Mouse (Mus musculus) MEL (cell line): ENCODE results near the gene D630036H23Rik. TPM values are rescaled to one million over a fixed set of nuclear protein-coding genes. Genes with fewer than 3 reads are reported as not detected.

ENCODE experiments used
- DNase-seq: peaks from one replicate; pipeline ENCODE4 v3.0.0; 2011; ENCODE audit warnings: low read depth, low spot score
- H3K27ac ChIP-seq: 2 replicates; pipeline ENCODE4 v1.5.1; 2012; ENCODE audit warnings: low read depth, mild to moderate bottlenecking, control low read depth, low read length, moderate library complexity; ENCODE audit not compliant: control insufficient read depth
- H3K27me3 ChIP-seq, 2 experiments: fragments of 150-350 bp in 1 of 2; sonication (generic) in 1 of 2; 2 replicates each; pipeline ENCODE4 v1.6.1; 2012; ENCODE audit warnings: low read length in 2 of 2, mild to moderate bottlenecking in 2 of 2, improper control_type of control experiment in 1 of 2, moderate library complexity in 1 of 2; ENCODE audit not compliant: insufficient read depth in 2 of 2, control insufficient read depth in 1 of 2
- H3K36me3 ChIP-seq, 2 experiments: 2 replicates each; pipeline ENCODE4 v1.6.1; 2012 to 2014; ENCODE audit warnings: low read length in 2 of 2, improper control_type of control experiment in 1 of 2, inconsistent platforms in 1 of 2, mild to moderate bottlenecking in 1 of 2; ENCODE audit not compliant: insufficient read depth in 2 of 2, control insufficient read depth in 1 of 2
- H3K4me1 ChIP-seq, 2 experiments: fragments of 150-350 bp in 1 of 2; sonication (generic) in 1 of 2; 2 replicates each; pipeline ENCODE4 v1.6.1; 2012; ENCODE audit warnings: low read length in 2 of 2, improper control_type of control experiment in 1 of 2, mild to moderate bottlenecking in 1 of 2; ENCODE audit not compliant: insufficient read depth in 2 of 2, control insufficient read depth in 1 of 2
- H3K4me3 ChIP-seq, 2 experiments: fragments of 150-350 bp in 1 of 2; sonication (generic) in 1 of 2; 2 replicates each; pipeline ENCODE4 v1.5.1; 2012; ENCODE audit warnings: low read depth in 2 of 2, low read length in 2 of 2, mild to moderate bottlenecking in 2 of 2, moderate library complexity in 2 of 2, control low read depth in 1 of 2, improper control_type of control experiment in 1 of 2; ENCODE audit not compliant: control insufficient read depth in 1 of 2, insufficient read depth in 1 of 2
- H3K79me2 ChIP-seq: 2 replicates; pipeline ENCODE4 v1.6.1; 2012; ENCODE audit warnings: mild to moderate bottlenecking, low read length, moderate library complexity; ENCODE audit not compliant: control insufficient read depth, poor library complexity, insufficient read depth
- H3K9ac ChIP-seq: 2 replicates; pipeline ENCODE4 v1.6.1; 2012; ENCODE audit warnings: low read depth, mild to moderate bottlenecking, control low read depth, low read length, moderate library complexity; ENCODE audit not compliant: control insufficient read depth, poor library complexity, severe bottlenecking
- H3K9me3 ChIP-seq: fragments of 150-350 bp; sonication (generic); replicated peaks from 2 replicates; pipeline ENCODE4 v1.6.1; 2012; ENCODE audit warnings: mild to moderate bottlenecking, low read length, improper control_type of control experiment, moderate library complexity; ENCODE audit not compliant: insufficient read depth
- CHD1 ChIP-seq: IDR thresholded peaks from 2 replicates; pipeline ENCODE4 v1.6.1; 2012; ENCODE audit warnings: low read depth, mild to moderate bottlenecking, inconsistent platforms, low read length, improper control_type of control experiment
- CHD2 ChIP-seq: IDR thresholded peaks from 2 replicates; pipeline ENCODE4 v1.6.1; 2011; ENCODE audit warnings: low read length, improper control_type of control experiment
- CTCF ChIP-seq, 3 experiments: IDR thresholded peaks in 2 of 3; conservative IDR thresholded peaks in 1 of 3; 2 replicates each; pipeline ENCODE4 v1.5.1; 2011 to 2012; ENCODE audit warnings: low read length in 3 of 3, low read depth in 2 of 3, mild to moderate bottlenecking in 2 of 3, improper control_type of control experiment in 1 of 3, inconsistent platforms in 1 of 3, mixed read lengths in 1 of 3, moderate library complexity in 1 of 3; ENCODE audit not compliant: control insufficient read depth in 1 of 3, insufficient read depth in 1 of 3, poor library complexity in 1 of 3, severe bottlenecking in 1 of 3
- E2F4 ChIP-seq: IDR thresholded peaks from 2 replicates; pipeline ENCODE4 v1.6.1; 2011; ENCODE audit warnings: low read depth, low read length, improper control_type of control experiment, borderline replicate concordance
- ELF1 ChIP-seq: IDR thresholded peaks from 2 replicates; pipeline ENCODE4 v1.6.1; 2014; ENCODE audit warnings: low read depth, mild to moderate bottlenecking, inconsistent platforms, low read length, improper control_type of control experiment, moderate library complexity
- ETS1 ChIP-seq: IDR thresholded peaks from 2 replicates; pipeline ENCODE4 v1.6.1; 2012; ENCODE audit warnings: low read depth, mild to moderate bottlenecking, inconsistent platforms, low read length, improper control_type of control experiment, moderate library complexity
- GATA1 ChIP-seq: IDR thresholded peaks from 2 replicates; pipeline ENCODE4 v1.6.1; 2011; ENCODE audit warnings: low read depth, low read length, improper control_type of control experiment
- JUND ChIP-seq: IDR thresholded peaks from 2 replicates; pipeline ENCODE4 v1.6.1; 2011; ENCODE audit warnings: low read depth, mild to moderate bottlenecking, improper control_type of control experiment, low read length
- KAT2A ChIP-seq: conservative IDR thresholded peaks from 2 replicates; pipeline ENCODE4 v1.6.1; 2012; ENCODE audit warnings: low read depth, low read length, improper control_type of control experiment, inconsistent platforms
- MAX ChIP-seq: IDR thresholded peaks from 2 replicates; pipeline ENCODE4 v1.6.1; 2011; ENCODE audit warnings: low read length, improper control_type of control experiment
- MEF2A ChIP-seq: IDR thresholded peaks from 2 replicates; pipeline ENCODE4 v1.6.1; 2014; ENCODE audit warnings: low read depth, mild to moderate bottlenecking, inconsistent platforms, low read length, improper control_type of control experiment; ENCODE audit not compliant: poor library complexity, insufficient replicate concordance, severe bottlenecking; ENCODE audit errors: extremely low read depth
- MXI1 ChIP-seq: IDR thresholded peaks from 2 replicates; pipeline ENCODE4 v1.6.1; 2011; ENCODE audit warnings: mild to moderate bottlenecking, low read depth, low read length, improper control_type of control experiment
- MYB ChIP-seq: IDR thresholded peaks from 2 replicates; pipeline ENCODE4 v1.6.1; 2011; ENCODE audit warnings: mild to moderate bottlenecking, low read depth, low read length, improper control_type of control experiment
- NELFE ChIP-seq: IDR thresholded peaks from 2 replicates; pipeline ENCODE4 v1.6.1; 2011; ENCODE audit warnings: low read depth, low read length, improper control_type of control experiment
- NRF1 ChIP-seq: IDR thresholded peaks from 2 replicates; pipeline ENCODE4 v1.6.1; 2014; ENCODE audit warnings: low read depth, mild to moderate bottlenecking, inconsistent platforms, low read length, improper control_type of control experiment, moderate library complexity; ENCODE audit not compliant: poor library complexity, insufficient read depth, severe bottlenecking
- RAD21 ChIP-seq: IDR thresholded peaks from 2 replicates; pipeline ENCODE4 v1.6.1; 2011; ENCODE audit warnings: mild to moderate bottlenecking, low read depth, low read length, improper control_type of control experiment
- RCOR1 ChIP-seq: IDR thresholded peaks from 2 replicates; pipeline ENCODE4 v1.6.1; 2012; ENCODE audit warnings: low read depth, mild to moderate bottlenecking, inconsistent platforms, low read length, improper control_type of control experiment
- SIN3A ChIP-seq: IDR thresholded peaks from 2 replicates; pipeline ENCODE4 v1.6.1; 2012; ENCODE audit warnings: low read length, improper control_type of control experiment, inconsistent platforms
- SMC3 ChIP-seq: IDR thresholded peaks from 2 replicates; pipeline ENCODE4 v1.6.1; 2011; ENCODE audit warnings: low read depth, low read length, improper control_type of control experiment
- UBTF ChIP-seq: IDR thresholded peaks from 2 replicates; pipeline ENCODE4 v1.6.1; 2012; ENCODE audit warnings: low read depth, mild to moderate bottlenecking, inconsistent platforms, low read length, improper control_type of control experiment, moderate library complexity, borderline replicate concordance; ENCODE audit not compliant: insufficient read depth
- USF1 ChIP-seq: IDR thresholded peaks from 2 replicates; pipeline ENCODE4 v1.6.1; 2014; ENCODE audit warnings: low read depth, mild to moderate bottlenecking, inconsistent platforms, low read length, improper control_type of control experiment, moderate library complexity
- USF2 ChIP-seq, 2 experiments: IDR thresholded peaks; 2 replicates each; pipeline ENCODE4 v1.6.1; 2011 to 2012; ENCODE audit warnings: improper control_type of control experiment in 2 of 2, low read length in 2 of 2, borderline replicate concordance in 1 of 2, inconsistent platforms in 1 of 2, low read depth in 1 of 2, mild to moderate bottlenecking in 1 of 2; ENCODE audit not compliant: insufficient read depth in 1 of 2
- ZKSCAN1 ChIP-seq: IDR thresholded peaks from 2 replicates; pipeline ENCODE4 v1.6.1; 2012; ENCODE audit warnings: low read depth, mild to moderate bottlenecking, inconsistent platforms, low read length, improper control_type of control experiment, moderate library complexity
- ZMIZ1 ChIP-seq: IDR thresholded peaks from 2 replicates; pipeline ENCODE4 v1.6.1; 2012; ENCODE audit warnings: low read depth, mild to moderate bottlenecking, inconsistent platforms, low read length, improper control_type of control experiment, moderate library complexity
- polyA plus RNA-seq, 2 experiments: library from polyadenylated mRNA; stranded (reverse) in 1 of 2; unstranded in 1 of 2; fragments of >175 nt in 1 of 2; fragments of >200 nt in 1 of 2; gene quantifications; 2 replicates each; pipeline versions ENCODE4 v1.2.1 to v1.2.4; 2012; ENCODE audit warnings: low replicate concordance in 2 of 2, low read depth in 1 of 2; ENCODE audit not compliant: insufficient read length in 2 of 2, insufficient read depth in 1 of 2, missing spikeins in 1 of 2
- total RNA-seq: library from RNA; depleted of rRNA; stranded (reverse); fragments of 300-350 nt; gene quantifications from 2 replicates; pipeline ENCODE4 v1.2.3, GENCODE M21; 2012

The D630036H23Rik gene
- total and polyA plus RNA-seq, 3 experiments: 0.42 to 1.0 TPM; not detected in 1

DNA sequence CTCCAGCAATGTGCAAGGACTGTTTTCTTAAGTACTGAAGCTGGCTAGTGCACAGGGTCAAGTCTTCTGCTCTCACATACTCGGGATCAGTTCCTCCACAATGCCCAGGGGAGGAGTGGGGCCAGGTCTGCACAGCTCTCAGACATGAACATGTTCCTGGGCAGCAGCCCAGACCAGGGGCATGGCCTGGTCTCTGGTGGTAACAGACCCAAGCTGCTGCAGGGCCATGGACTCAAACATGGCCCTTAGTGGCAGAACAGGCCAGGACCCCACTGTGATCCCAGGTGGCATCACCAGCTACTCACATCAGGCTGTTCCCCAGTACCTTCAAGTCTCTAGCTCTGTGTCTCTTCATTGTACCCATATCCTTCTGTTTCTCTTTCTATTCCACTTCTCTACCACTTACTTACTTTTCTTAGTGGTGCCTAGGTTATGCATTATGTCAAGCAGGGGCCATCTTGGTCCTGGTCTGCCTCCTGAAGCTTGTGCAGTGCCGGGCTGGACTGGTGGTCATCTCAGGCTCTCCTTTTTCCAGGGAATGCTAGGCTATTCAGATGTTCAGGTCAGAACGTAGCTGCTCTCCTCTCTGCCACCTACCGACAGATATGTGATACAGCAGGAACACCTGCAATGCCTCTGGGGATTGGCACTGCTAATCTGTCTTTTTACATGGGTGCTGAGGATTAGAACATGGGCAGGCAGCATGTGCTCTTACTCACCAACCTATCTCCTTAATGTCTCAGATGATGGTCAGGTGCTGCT lies 8.6 kb downstream of the D630036H23Rik start:
- H3K79me2 ChIP-seq: no peaks in the 10 kb centered on the region
- H3K27me3 ChIP-seq: no peaks in the 10 kb centered on the region
- H3K4me1 ChIP-seq: no peaks in the 10 kb centered on the region
- DNase-seq: peak; percentile 54
- no peak overlapping the region for H3K27ac ChIP-seq
- H3K9ac ChIP-seq: no peak overlapping the region
- TF ChIP-seq CTCF (IDR thresholded peaks at IDR 0.05 in 2 of 3, conservative IDR thresholded peaks at IDR 0.05 in 1 of 3; ENCODE audit: control insufficient read depth in 1 of 3, insufficient read depth in 1 of 3, low read depth in 2 of 3, low read length in 3 of 3, poor library complexity in 1 of 3, severe bottlenecking in 1 of 3) (peak; percentile 42 to 63 (median 63)), RAD21 (peak; percentile 32), MAX (no peak), SMC3 (peak; percentile 59)
- H3K4me3 ChIP-seq: peak overlapping the region in 1 of 2 experiments; percentile 4; a peak in 1 of 4 replicates
- no peaks in the 10 kb centered on the region for H3K36me3 ChIP-seq
- H3K9me3 ChIP-seq: no peaks in the 10 kb centered on the region

- TF ChIP-seq NELFE (no peak), MYB (no peak), KAT2A (no peak), E2F4 (no peak), GATA1 (no peak), MEF2A (no peak), USF1 (no peak), ELF1 (no peak), ZKSCAN1 (no peak), NRF1 (no peak)
- TF ChIP-seq, all 39 proteins: peak for 0
- Histone ChIP-seq H3K36me3 (peaks cover 0 to 12% of the 10 kb centered on the region in 2 experiments; a peak in 2 of 4 replicates), H3K79me2 (no peaks in the 10 kb centered on the region), H3K9me3 (no peaks in the 10 kb centered on the region), H3K9ac (no peak overlapping the region), H3K27me3 (no peaks in the 10 kb centered on the region), H3K27ac (no peak overlapping the region), H3K4me1 (peaks cover 0 to 11% of the 10 kb centered on the region in 2 experiments; a peak in 2 of 4 replicates), H3K4me3 (no peak overlapping the region)
- no peak for DNase-seq
These were observed 18.0 kb downstream of the D630036H23Rik start for GRCm38 (mm10) chr12:36364013-36364412.

GRCm38 (mm10) chr12:36360693-36361092 lies 21.3 kb downstream of the D630036H23Rik start:
- H3K27me3 ChIP-seq: no peaks in the 10 kb centered on the region
- peaks cover 0 to 11% of the 10 kb centered on the region in 2 experiments; a peak in 2 of 4 replicates for H3K4me1 ChIP-seq
- DNase-seq: peak; percentile 84
- peaks cover 0 to 12% of the 10 kb centered on the region in 2 experiments; a peak in 2 of 4 replicates for H3K36me3 ChIP-seq
- H3K9ac ChIP-seq: no peak overlapping the region
- no peaks in the 10 kb centered on the region for H3K9me3 ChIP-seq
- H3K4me3 ChIP-seq: no peak overlapping the region
- H3K27ac ChIP-seq: peak overlapping the region; percentile 47
- H3K79me2 ChIP-seq: no peaks in the 10 kb centered on the region
- TF ChIP-seq E2F4 (no peak), JUND (no peak), NELFE (no peak), MXI1 (no peak), UBTF (no peak), USF2 (IDR thresholded peaks at IDR 0.05; ENCODE audit: borderline replicate concordance in 1 of 2, insufficient read depth in 1 of 2, low read depth in 1 of 2, low read length in 2 of 2) (no peak), SIN3A (no peak), ETS1 (peak; percentile 43; the same call in 1 of the 2 replicates), CHD2 (no peak), CHD1 (no peak), MYB (0 out of 2 replicates have a peak, but pooled peaks have one; percentile 20), RCOR1 (peak; percentile 78; the same call in 1 of the 2 replicates), SMC3 (no peak), ZMIZ1 (no peak), USF1 (no peak)
